Mouse (Mus musculus) neural tube, embryonic 11.5 days (tissue): ENCODE data around the gene Nampt. TPM values are rescaled to one million over a fixed set of nuclear protein-coding genes. Genes with fewer than 3 reads are reported as not detected.

Experiments
- ATAC-seq: fragments of 200-750 bp; cut with Nextera tagmentation; 2 replicates; pipeline ENCODE4 v1.8.0; 2017; ENCODE audit warnings: moderate number of reproducible peaks, mild to moderate bottlenecking, moderate TSS enrichment, moderate library complexity; ENCODE audit not compliant: insufficient read depth, low FRiP score, low TSS enrichment
- DNase-seq: peaks from one replicate; pipeline ENCODE4 v3.0.0-alpha.2; 2015; ENCODE audit warnings: low spot score
- H3K27ac ChIP-seq: fragments of 300-500 bp; sonication (generic); 2 replicates; pipeline ENCODE4 v1.5.1; 2014; ENCODE audit warnings: low read depth, mild to moderate bottlenecking, low read length
- H3K27me3 ChIP-seq: fragments of 300-500 bp; sonication (generic); 2 replicates; pipeline ENCODE4 v1.6.1; 2014; ENCODE audit warnings: mild to moderate bottlenecking, low read length, mixed read lengths; ENCODE audit not compliant: control insufficient read depth, insufficient read depth
- H3K36me3 ChIP-seq: fragments of 300-500 bp; sonication (generic); 2 replicates; pipeline ENCODE4 v1.6.1; 2014; ENCODE audit warnings: mild to moderate bottlenecking, low read length, moderate library complexity, mixed read lengths; ENCODE audit not compliant: control insufficient read depth, insufficient read depth
- H3K4me1 ChIP-seq: fragments of 300-500 bp; sonication (generic); 2 replicates; pipeline ENCODE4 v1.6.1; 2014; ENCODE audit warnings: low read length, mixed read lengths; ENCODE audit not compliant: control insufficient read depth, insufficient read depth
- H3K4me2 ChIP-seq: fragments of 300-500 bp; sonication (generic); 2 replicates; pipeline ENCODE4 v1.6.1; 2014; ENCODE audit warnings: low read depth, mild to moderate bottlenecking, moderate library complexity
- H3K4me3 ChIP-seq: fragments of 300-500 bp; sonication (generic); 2 replicates; pipeline ENCODE4 v1.5.1; 2014; ENCODE audit warnings: low read depth, low read length
- H3K9ac ChIP-seq: fragments of 300-500 bp; sonication (generic); 2 replicates; pipeline ENCODE4 v1.6.1; 2014; ENCODE audit warnings: mild to moderate bottlenecking, low read length
- H3K9me3 ChIP-seq: fragments of 300-500 bp; sonication (generic); 2 replicates; pipeline ENCODE4 v1.6.1; 2016; ENCODE audit warnings: low read length; ENCODE audit not compliant: control insufficient read depth
- WGBS: fragments of 180-500 bp; shearing (Covaris S2); extraction: QIAGEN DNeasy Blood & Tissue Kit; methylation state at CpG from one replicate; pipeline ENCODE4 v1.1.7; 2014; 5-methylcytosine and 5-hydroxymethylcytosine counted together
- polyA plus RNA-seq: library from polyadenylated mRNA; unstranded; fragments of >200 nt; fragmentation: Nextera tagmentation; extraction: Ambion mirVana; gene quantifications from 2 replicates; pipeline ENCODE4 v1.2.1, GENCODE M21; 2014

The Nampt gene
- polyA plus RNA-seq, 1 experiment from 2014 or later = 38.1 TPM

DNA sequence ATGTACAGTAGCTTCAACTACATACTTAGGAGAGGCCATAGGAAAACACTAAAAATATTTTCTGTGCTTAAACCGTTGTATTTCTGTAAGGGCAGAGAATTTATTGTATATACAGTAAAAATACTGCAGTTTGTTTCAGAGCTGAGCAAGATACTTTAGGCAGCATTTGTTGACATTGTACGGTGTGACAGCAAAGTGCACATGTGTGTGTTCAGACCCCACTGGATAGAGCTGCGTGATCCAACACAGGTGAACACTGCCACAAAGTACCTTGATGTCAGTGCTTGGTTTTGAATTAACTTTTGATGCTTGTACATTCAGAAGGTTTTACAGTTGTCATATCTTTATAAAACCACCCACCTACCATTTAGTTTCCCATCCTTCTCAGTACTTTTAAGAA is 12.7 kb downstream of the Nampt start:
- H3K9ac ChIP-seq = no peak overlapping the region
- H3K27me3 ChIP-seq = no peaks in the 10 kb centered on the region
- no peak overlapping the region for H3K4me2 ChIP-seq
- no peaks in the 10 kb centered on the region for H3K4me1 ChIP-seq
- H3K4me3 ChIP-seq = no peak overlapping the region
- DNase-seq (no peak), ATAC-seq (no peak)
- 95% methylated on average over 3 of the region's 3 CpGs for whole genome bisulfite sequencing
- H3K27ac ChIP-seq = no peak overlapping the region
- no peaks in the 10 kb centered on the region for H3K9me3 ChIP-seq
- no peaks in the 10 kb centered on the region for H3K36me3 ChIP-seq

DNA sequence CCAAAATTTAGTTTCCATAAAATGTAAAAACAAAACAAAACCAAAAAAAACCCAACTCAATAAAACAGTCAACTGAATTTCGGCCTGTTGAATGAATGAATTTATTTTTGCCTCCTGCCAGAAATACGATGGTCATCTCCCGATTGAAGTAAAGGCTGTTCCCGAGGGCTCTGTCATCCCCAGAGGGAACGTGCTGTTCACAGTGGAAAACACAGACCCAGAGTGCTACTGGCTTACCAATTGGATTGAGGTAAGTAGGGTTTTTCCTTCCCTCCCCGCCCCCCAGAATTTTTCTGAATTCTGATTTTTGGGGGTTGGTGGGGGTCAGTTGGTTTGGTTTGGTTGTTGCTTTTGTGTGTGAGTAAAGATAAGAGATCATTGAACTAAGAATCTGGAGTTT is 15.4 kb downstream of the Nampt start:
- ATAC-seq (no peak), DNase-seq (no peak)
- Histone ChIP-seq H3K4me3 (no peak overlapping the region), H3K9me3 (no peaks in the 10 kb centered on the region), H3K27ac (no peak overlapping the region), H3K4me1 (no peaks in the 10 kb centered on the region), H3K27me3 (no peaks in the 10 kb centered on the region), H3K9ac (no peak overlapping the region), H3K36me3 (peaks cover 2% of the 10 kb centered on the region; the same call in 1 of the 2 replicates), H3K4me2 (no peak overlapping the region)
- 92% methylated on average over 6 of the region's 6 CpGs for WGBS

DNA sequence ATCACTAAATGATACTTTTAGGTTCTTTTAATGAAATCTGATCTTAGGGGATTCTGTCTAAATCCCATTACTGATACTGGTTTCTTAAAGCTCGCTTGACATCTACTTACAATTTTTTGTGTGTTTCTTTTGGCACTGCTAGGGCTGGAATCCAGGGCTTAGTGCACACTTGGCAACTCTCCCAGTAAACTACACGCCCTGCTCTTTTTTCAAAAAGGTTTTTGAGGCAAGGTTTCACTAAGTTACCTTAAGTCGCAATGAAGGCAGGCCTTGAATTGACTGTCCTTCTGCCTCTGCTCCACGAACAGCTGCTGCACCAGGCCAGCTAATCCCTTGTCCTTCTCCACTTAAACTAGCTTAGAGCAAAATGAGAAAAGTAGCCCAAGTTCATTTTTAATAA is 15.9 kb downstream of the Nampt start:
- H3K4me1 ChIP-seq = no peaks in the 10 kb centered on the region
- peaks cover 2% of the 10 kb centered on the region; the same call in 1 of the 2 replicates for H3K36me3 ChIP-seq
- H3K9ac ChIP-seq = no peak overlapping the region
- no peak for ATAC-seq
- DNase-seq = no peak
- no peak overlapping the region for H3K4me2 ChIP-seq
- H3K27ac ChIP-seq = no peak overlapping the region
- H3K27me3 ChIP-seq = no peaks in the 10 kb centered on the region
- no peak overlapping the region for H3K4me3 ChIP-seq
- WGBS = 88% methylated on average over 4 of the region's 4 CpGs
- no peaks in the 10 kb centered on the region for H3K9me3 ChIP-seq

DNA sequence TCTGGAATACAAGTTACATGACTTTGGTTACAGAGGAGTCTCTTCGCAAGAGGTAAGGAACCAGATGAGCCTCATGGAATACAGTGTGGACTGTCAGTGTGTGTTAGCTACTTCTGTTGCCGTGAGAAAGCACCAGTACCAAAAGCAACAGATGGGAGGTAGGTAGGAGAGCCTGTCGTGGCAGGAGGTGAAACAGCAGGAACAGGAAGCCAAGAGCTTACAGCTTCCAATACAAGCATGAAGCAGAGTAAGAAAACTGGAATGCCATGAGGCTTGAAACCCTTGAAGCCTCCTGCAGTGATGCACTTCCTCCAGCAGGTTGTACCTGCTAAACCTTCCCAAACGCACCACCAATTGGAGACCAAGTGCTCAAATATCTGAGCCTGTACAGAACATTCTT is 19.1 kb downstream of the Nampt start:
- H3K36me3 ChIP-seq = peaks cover 2% of the 10 kb centered on the region; the same call in 1 of the 2 replicates
- H3K27me3 ChIP-seq = no peaks in the 10 kb centered on the region
- H3K9me3 ChIP-seq = no peaks in the 10 kb centered on the region
- H3K27ac ChIP-seq = no peak overlapping the region
- H3K4me2 ChIP-seq = no peak overlapping the region
- no peak overlapping the region for H3K9ac ChIP-seq
- ATAC-seq = no peak
- no peak overlapping the region for H3K4me3 ChIP-seq
- DNase-seq = no peak
- no peaks in the 10 kb centered on the region for H3K4me1 ChIP-seq
- WGBS = 84% methylated on average over 4 of the region's 4 CpGs

DNA sequence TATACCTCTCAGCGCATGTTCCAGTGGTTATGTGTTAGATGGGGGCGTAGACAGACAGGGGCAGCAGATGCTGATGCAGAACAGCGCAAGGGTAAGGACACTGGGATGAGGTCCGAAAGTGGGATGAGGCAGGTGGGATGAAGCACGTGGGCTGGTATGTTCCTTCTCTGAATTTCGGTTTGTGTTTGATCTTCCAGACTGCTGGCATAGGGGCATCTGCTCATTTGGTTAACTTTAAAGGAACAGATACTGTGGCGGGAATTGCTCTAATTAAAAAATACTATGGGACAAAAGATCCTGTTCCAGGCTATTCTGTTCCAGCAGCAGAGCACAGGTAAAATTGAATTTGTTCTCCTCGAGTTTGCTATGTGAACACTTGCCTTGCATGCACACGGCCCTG is 19.6 kb downstream of the Nampt start:
- DNase-seq (no peak), ATAC-seq (no peak)
- no peaks in the 10 kb centered on the region for H3K27me3 ChIP-seq
- peaks cover 2% of the 10 kb centered on the region; the same call in 1 of the 2 replicates for H3K36me3 ChIP-seq
- no peak overlapping the region for H3K9ac ChIP-seq
- no peak overlapping the region for H3K4me2 ChIP-seq
- H3K9me3 ChIP-seq = no peaks in the 10 kb centered on the region
- H3K4me3 ChIP-seq = no peak overlapping the region
- WGBS = 94% methylated on average over 9 of the region's 9 CpGs
- H3K27ac ChIP-seq = no peak overlapping the region
- no peaks in the 10 kb centered on the region for H3K4me1 ChIP-seq

DNA sequence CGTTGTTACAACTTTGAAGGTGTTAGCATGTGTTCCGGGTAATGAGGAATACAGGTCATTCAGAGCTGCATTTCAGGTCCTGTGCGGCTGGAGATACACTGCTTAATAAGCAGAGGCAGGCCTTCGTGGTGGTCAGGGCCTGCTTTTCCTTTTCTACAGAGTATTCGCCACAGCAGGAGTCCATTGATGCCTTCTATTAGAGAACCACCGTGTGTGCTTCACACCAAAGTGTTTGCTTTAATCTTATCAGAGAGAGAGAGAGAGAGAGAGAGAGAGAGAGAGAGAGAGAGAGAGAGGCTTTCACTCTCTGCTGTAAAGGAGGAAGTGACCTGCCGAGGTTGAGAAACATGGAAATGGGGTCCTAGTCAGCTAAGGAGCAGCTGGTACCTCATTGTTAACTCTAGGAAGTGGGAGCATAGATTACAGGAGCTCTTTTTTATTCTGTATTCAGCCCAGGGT is 22.1 kb downstream of the Nampt start:
- H3K9me3 ChIP-seq = no peaks in the 10 kb centered on the region
- H3K36me3 ChIP-seq = peaks cover 2% of the 10 kb centered on the region; the same call in 1 of the 2 replicates
- H3K4me1 ChIP-seq = no peaks in the 10 kb centered on the region
- H3K4me3 ChIP-seq = no peak overlapping the region
- no peak overlapping the region for H3K4me2 ChIP-seq
- H3K27ac ChIP-seq = no peak overlapping the region
- WGBS = 65% methylated on average over 7 of the region's 7 CpGs
- ATAC-seq (no peak), DNase-seq (no peak)
- H3K27me3 ChIP-seq = no peaks in the 10 kb centered on the region
- H3K9ac ChIP-seq = no peak overlapping the region

DNA sequence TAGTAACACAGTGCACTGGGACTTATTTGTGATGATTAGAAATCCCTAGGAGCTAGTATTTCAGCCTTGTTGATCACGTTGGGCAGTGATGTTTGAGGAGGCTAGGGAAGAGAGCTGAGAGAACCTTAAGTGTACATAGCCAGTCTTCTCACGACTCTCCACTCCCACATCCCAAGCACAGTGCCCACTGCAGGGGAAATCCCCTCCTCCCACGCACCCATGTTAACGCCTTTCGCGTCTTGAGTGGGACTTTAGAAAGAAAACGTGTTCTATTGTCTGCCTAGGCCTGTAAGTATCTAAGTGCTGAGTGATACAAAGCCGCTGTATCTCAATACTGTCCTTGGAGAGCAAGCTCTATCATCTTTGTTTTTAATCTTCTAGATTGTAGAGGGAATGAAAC is 27.0 kb downstream of the Nampt start:
- WGBS = 93% methylated on average over 8 of the region's 8 CpGs
- ATAC-seq (no peak), DNase-seq (no peak)
- Histone ChIP-seq H3K4me2 (no peak overlapping the region), H3K4me1 (no peaks in the 10 kb centered on the region), H3K36me3 (no peaks in the 10 kb centered on the region; the same call in none of the 2 replicates), H3K9me3 (no peaks in the 10 kb centered on the region), H3K4me3 (no peak overlapping the region), H3K27me3 (no peaks in the 10 kb centered on the region), H3K9ac (no peak overlapping the region), H3K27ac (no peak overlapping the region)

DNA sequence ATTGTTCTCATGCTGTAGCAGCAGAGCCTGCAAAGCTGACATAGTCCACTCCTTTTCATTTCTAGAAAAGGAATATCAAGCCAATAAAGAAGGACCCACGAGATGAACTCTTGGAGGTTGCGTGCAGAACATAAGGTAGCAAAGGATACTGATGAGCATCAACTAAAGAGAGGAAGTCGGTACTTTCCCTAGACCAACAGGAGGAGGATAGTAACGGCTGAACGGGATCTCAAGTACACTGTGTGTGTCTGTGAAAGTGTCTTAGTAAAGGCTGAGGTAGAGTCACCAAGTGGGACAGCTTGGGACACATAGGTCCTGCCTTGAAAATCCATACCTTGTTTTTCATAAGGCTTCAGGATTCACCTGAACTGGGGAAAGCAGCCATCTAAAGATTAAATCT is 34.4 kb downstream of the Nampt start:
- 95% methylated on average over 5 of the region's 5 CpGs for WGBS
- no peak for ATAC-seq

DNA sequence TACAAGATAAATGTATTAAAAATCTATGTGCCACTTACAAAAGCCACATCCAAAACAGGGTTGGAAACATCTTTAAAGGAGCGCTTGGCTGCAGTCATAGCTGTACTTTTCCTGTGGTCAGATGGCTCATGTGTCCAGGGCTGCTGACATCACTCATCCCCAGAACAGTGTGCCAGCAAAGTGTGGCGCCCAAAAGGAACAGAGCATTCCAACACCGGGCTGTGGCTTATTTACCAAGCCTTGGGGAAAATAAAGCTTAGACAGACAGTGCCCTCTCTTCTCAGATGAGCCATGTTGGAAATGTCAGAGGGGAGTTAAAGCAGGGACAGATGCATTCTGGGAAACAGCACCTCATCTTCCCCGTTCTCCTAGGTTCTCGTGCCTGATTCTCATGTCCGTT is 35.5 kb downstream of the Nampt start:
- Histone ChIP-seq H3K27ac (no peak overlapping the region), H3K4me3 (no peak overlapping the region), H3K4me2 (no peak overlapping the region), H3K36me3 (no peaks in the 10 kb centered on the region; the same call in 1 of the 2 replicates), H3K4me1 (no peaks in the 10 kb centered on the region), H3K9ac (no peak overlapping the region), H3K27me3 (no peaks in the 10 kb centered on the region), H3K9me3 (no peaks in the 10 kb centered on the region)
- DNase-seq = no peak
- WGBS = 87% methylated on average over 6 of the region's 6 CpGs
- ATAC-seq = no peak

More for the DNA sequence above, 34.4 kb downstream of the Nampt start:
- Histone ChIP-seq H3K36me3 (no peaks in the 10 kb centered on the region; the same call in 1 of the 2 replicates), H3K9ac (no peak overlapping the region), H3K4me2 (no peak overlapping the region), H3K4me1 (no peaks in the 10 kb centered on the region), H3K4me3 (no peak overlapping the region), H3K9me3 (no peaks in the 10 kb centered on the region), H3K27me3 (no peaks in the 10 kb centered on the region), H3K27ac (no peak overlapping the region)
- no peak for DNase-seq
